Mouse (Mus musculus) liver, postnatal 0 days (tissue): ENCODE measurements around the gene Emc4. TPM values are rescaled to one million over a fixed set of nuclear protein-coding genes. Genes with fewer than 3 reads are reported as not detected.

Experiments used
- ATAC-seq: fragments of 200-750 bp; cut with Nextera tagmentation; 2 replicates; pipeline ENCODE4 v1.8.0; 2017; ENCODE audit warnings: mild to moderate bottlenecking, moderate library complexity
- DNase-seq: peaks from one replicate; pipeline ENCODE4 v3.0.0-alpha.2; 2016
- H3K27ac ChIP-seq: fragments of 300-500 bp; sonication (generic); 2 replicates; pipeline ENCODE4 v1.5.1; 2014; ENCODE audit warnings: antibody characterized with exemption, moderate library complexity, mild to moderate bottlenecking, low read depth
- H3K27me3 ChIP-seq: fragments of 300-500 bp; sonication (generic); 2 replicates; pipeline ENCODE4 v1.6.1; 2014; ENCODE audit warnings: low read length, control low read depth, mixed read lengths; ENCODE audit not compliant: insufficient read depth
- H3K36me3 ChIP-seq: fragments of 300-500 bp; sonication (generic); replicated peaks from 2 replicates; pipeline ENCODE4 v1.6.1; 2014; ENCODE audit warnings: mild to moderate bottlenecking, control low read depth, low read length, moderate library complexity, mixed read lengths; ENCODE audit not compliant: insufficient read depth
- H3K4me1 ChIP-seq: fragments of 300-500 bp; sonication (generic); 2 replicates; pipeline ENCODE4 v1.6.1; 2014; ENCODE audit warnings: antibody characterized with exemption, mild to moderate bottlenecking, control low read depth; ENCODE audit not compliant: insufficient read depth
- H3K4me2 ChIP-seq: fragments of 300-500 bp; sonication (generic); 2 replicates; pipeline ENCODE4 v1.6.1; 2014; ENCODE audit warnings: low read depth, mild to moderate bottlenecking, low read length, moderate library complexity, mixed read lengths
- H3K4me3 ChIP-seq: fragments of 300-500 bp; sonication (generic); 2 replicates; pipeline ENCODE4 v1.5.1; 2014; ENCODE audit warnings: low read depth, low read length
- H3K9ac ChIP-seq: fragments of 300-500 bp; sonication (generic); replicated peaks from 2 replicates; pipeline ENCODE4 v1.6.1; 2014; ENCODE audit warnings: mild to moderate bottlenecking, moderate library complexity
- H3K9me3 ChIP-seq: fragments of 300-500 bp; sonication (generic); 2 replicates; pipeline ENCODE4 v1.6.1; 2016; ENCODE audit warnings: mild to moderate bottlenecking, control low read depth, low read length, mixed read lengths
- CTCF ChIP-seq: sonication (generic); IDR thresholded peaks from 2 replicates; pipeline ENCODE4 v1.5.1; 2016; ENCODE audit warnings: antibody characterized with exemption, low read depth
- EP300 ChIP-seq: IDR thresholded peaks from 2 replicates; pipeline ENCODE4 v1.6.1; 2016; ENCODE audit warnings: antibody characterized with exemption, low read depth, mild to moderate bottlenecking
- WGBS: fragments of 180-500 bp; shearing (Covaris S2); extraction: QIAGEN DNeasy Blood & Tissue Kit; methylation state at CpG from one replicate; pipeline ENCODE4 v1.1.7; 2014; ENCODE audit not compliant: insufficient replicate concordance; 5-methylcytosine and 5-hydroxymethylcytosine counted together
- polyA plus RNA-seq: library from polyadenylated mRNA; unstranded; fragments of >200 nt; fragmentation: Nextera tagmentation; extraction: Ambion mirVana; gene quantifications from 2 replicates; pipeline ENCODE4 v1.2.1, GENCODE M21; 2015

Emc4 gene
- polyA plus RNA-seq, 1 experiment from 2014 or later = 62.9 TPM

GRCm38 (mm10) chr2:112390843-112391242 lies 23.0 kb upstream of the Emc4 start:
- no peak for ATAC-seq
- Histone ChIP-seq H3K27me3 (no peaks in the 10 kb centered on the region), H3K4me1 (peaks cover 12% of the 10 kb centered on the region), H3K36me3 (no peaks in the 10 kb centered on the region), H3K4me2 (no peak overlapping the region), H3K4me3 (no peak overlapping the region), H3K9ac (no peak overlapping the region), H3K27ac (no peak overlapping the region), H3K9me3 (no peaks in the 10 kb centered on the region)
- 87% methylated on average over 5 of the region's 5 CpGs for WGBS
- no peak for DNase-seq
- no peak for TF ChIP-seq EP300
- no peak for TF ChIP-seq CTCF

DNA sequence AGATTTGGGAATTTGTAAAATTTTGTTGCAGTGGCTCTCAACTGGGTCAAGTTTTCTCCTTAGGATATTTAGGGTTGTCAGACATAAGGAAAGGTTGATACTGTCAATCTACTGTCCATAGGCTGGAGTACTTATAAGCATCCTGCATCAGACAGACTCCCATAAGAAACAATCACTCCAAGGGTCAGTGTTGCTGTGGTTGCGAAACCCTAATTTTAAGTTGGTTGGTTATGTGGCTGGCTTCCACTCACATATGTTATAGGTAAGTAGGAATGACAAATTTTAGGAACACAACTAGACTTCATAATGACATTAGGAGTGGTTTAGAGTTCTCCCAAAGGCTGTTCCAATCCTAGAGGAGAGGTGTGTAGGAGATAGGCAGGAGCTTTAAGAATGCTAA lies 13.4 kb upstream of the Emc4 start:
- Histone ChIP-seq H3K27ac (no peak overlapping the region), H3K27me3 (no peaks in the 10 kb centered on the region), H3K9me3 (no peaks in the 10 kb centered on the region), H3K36me3 (no peaks in the 10 kb centered on the region), H3K4me3 (no peak overlapping the region), H3K9ac (no peak overlapping the region; the same call in 1 of the 2 replicates), H3K4me2 (no peak overlapping the region), H3K4me1 (peaks cover 17% of the 10 kb centered on the region)
- TF ChIP-seq EP300 (no peak), CTCF (no peak)
- DNase-seq = no peak
- no peak for ATAC-seq
- WGBS = 89% methylated on average over 1 of the region's 1 CpGs

DNA sequence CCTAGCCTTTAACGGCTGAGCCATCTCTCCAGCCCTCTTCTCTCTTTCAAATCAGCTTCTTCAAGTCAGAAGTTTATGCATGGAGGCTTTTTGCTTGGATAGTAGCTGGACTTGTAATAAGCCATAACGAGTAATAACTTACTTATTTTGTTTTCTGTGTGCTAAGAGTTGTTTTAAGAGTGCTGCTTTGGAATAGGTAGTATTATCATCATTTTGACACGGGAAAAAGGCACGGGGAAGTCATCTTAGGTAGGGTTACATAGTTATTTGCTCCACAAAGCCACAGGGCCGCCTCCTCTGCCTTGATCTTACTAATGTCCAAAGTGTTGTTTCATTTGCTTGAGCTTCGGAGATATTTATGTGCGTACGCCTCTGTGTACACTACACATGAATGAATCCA lies 12.3 kb upstream of the Emc4 start:
- Histone ChIP-seq H3K9me3 (no peaks in the 10 kb centered on the region), H3K4me2 (peak overlapping the region; percentile 77), H3K27me3 (no peaks in the 10 kb centered on the region), H3K27ac (peak overlapping the region; percentile 84; the same call in 1 of the 2 replicates), H3K9ac (peak overlapping the region; percentile 96), H3K4me3 (peak overlapping the region; percentile 96), H3K4me1 (peaks cover 17% of the 10 kb centered on the region), H3K36me3 (no peaks in the 10 kb centered on the region)
- 29% methylated on average over 8 of the region's 8 CpGs for WGBS
- no peak for DNase-seq
- no peak for ATAC-seq
- TF ChIP-seq EP300 = no peak
- TF ChIP-seq CTCF = no peak

- H3K4me2 ChIP-seq = peak within 1 kb of the TSS; percentile 77
- no peaks in the 10 kb centered on the region for H3K36me3 ChIP-seq
- H3K9ac ChIP-seq = peak within 1 kb of the TSS; percentile 96
- H3K27me3 ChIP-seq = no peaks in the 10 kb centered on the region
- no peak for TF ChIP-seq EP300
- peak; percentile 98 for TF ChIP-seq CTCF
- ATAC-seq (peak; percentile 100), DNase-seq (peak; percentile 99)
- peak within 1 kb of the TSS; percentile 84 for H3K27ac ChIP-seq
- WGBS = under 1% methylated on average over 68 of the region's 72 CpGs
- peak within 1 kb of the TSS; percentile 96 for H3K4me3 ChIP-seq
- H3K4me1 ChIP-seq = peaks cover 17% of the 10 kb centered on the region
- no peaks in the 10 kb centered on the region for H3K9me3 ChIP-seq
These were observed 11.4 kb upstream of the Emc4 start, which contains the start of gene Katnbl1 for GRCm38 (mm10) chr2:112378973-112379898. Katnbl1 (plus strand) TSS chr2:112379211.

DNA sequence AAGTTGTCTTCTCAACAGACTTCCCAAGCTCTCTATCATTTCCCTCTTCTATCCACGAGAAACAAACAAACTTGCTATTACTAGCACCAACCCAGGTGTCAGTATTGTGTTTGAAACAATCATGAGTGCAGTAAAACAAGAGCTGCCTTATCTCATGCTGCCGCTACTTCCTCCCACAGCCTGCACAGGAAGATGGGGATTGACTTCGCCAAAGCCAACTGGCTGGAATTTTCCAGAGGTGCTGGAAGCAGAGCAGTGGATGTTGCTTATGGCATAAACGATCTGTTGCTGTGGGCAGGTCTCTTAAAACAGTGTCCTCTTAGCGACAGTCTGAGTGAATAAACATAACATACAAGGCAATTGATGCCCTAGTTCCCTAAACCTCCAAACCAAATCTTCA lies 6.8 kb upstream of the Emc4 start:
- DNase-seq = no peak
- Histone ChIP-seq H3K27me3 (no peaks in the 10 kb centered on the region), H3K27ac (no peak overlapping the region), H3K4me3 (no peak overlapping the region), H3K4me1 (no peaks in the 10 kb centered on the region), H3K9ac (no peak overlapping the region), H3K9me3 (no peaks in the 10 kb centered on the region), H3K4me2 (no peak overlapping the region), H3K36me3 (no peaks in the 10 kb centered on the region)
- ATAC-seq = no peak
- WGBS = 26% methylated on average over 5 of the region's 5 CpGs
- TF ChIP-seq CTCF (no peak), EP300 (no peak)

DNA sequence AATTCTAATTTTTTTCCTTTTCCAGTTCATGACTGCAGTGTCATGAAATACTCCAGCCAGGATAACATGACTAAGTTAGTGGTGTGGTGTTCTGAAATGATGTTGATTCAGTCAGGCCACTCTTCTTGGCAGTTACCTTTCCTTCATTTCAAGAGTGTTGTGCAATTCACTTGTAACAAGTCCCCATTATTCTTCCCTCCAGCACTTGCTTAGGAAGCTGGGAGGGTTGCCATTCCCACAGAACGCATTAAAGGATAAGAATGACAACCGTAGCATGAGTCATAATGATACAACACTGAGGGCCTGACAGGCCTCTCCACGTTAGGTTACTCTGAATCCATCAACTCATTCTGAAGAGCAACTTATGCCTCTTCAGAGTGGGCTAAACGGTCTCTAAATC lies 5.3 kb upstream of the Emc4 start:
- no peaks in the 10 kb centered on the region for H3K27me3 ChIP-seq
- no peaks in the 10 kb centered on the region for H3K9me3 ChIP-seq
- 62% methylated on average over 4 of the region's 4 CpGs for WGBS
- TF ChIP-seq EP300 (no peak), CTCF (no peak)
- no peak overlapping the region for H3K4me2 ChIP-seq
- no peak overlapping the region for H3K9ac ChIP-seq
- H3K27ac ChIP-seq = no peak overlapping the region
- 0 out of 2 replicates have a peak, but pooled peaks cover 2% of the 10 kb centered on the region for H3K4me1 ChIP-seq
- H3K36me3 ChIP-seq = no peaks in the 10 kb centered on the region
- no peak for ATAC-seq
- DNase-seq = no peak
- H3K4me3 ChIP-seq = no peak overlapping the region
